Mouse (Mus musculus): Measurements from ENCODE around the gene Tmem135. TPM values are rescaled to one million over a fixed set of nuclear protein-coding genes. Genes with fewer than 3 reads are reported as not detected.

Tmem135 gene
- total and polyA plus RNA-seq, 3 experiments: 18.0 to 31.0 (median 30.0) TPM

GRCm38 (mm10) chr7:89436404-89436803, 32.4 kb upstream of the Tmem135 start:
- no peak for DNase-seq (ENCODE audit: extremely low read depth)
- peaks cover 0 to 4% of the 10 kb centered on the region in 2 experiments; a peak in 1 of 4 replicates for H3K4me1 ChIP-seq (ENCODE audit: control insufficient read depth in 1 of 2, insufficient read depth in 2 of 2)
- in situ Hi-C loops (cut with MboI; ENCODE audit: low pct_ligation_motif_present, low pct_unique_long_range_greater_than_20kb, low sequenced_read_pairs) (no loop called here), dilution Hi-C loops (cut with MboI; ENCODE audit: extremely low pct_ligation_motif_present, extremely low pct_unique_long_range_greater_than_20kb, low sequenced_read_pairs) (no loop called here)
- no peak overlapping the region for H3K4me3 ChIP-seq (replicated peaks in 1 of 3; ENCODE audit: low read depth in 2 of 3, low read length in 2 of 3, poor library complexity in 1 of 3)
- no peak overlapping the region for H3K27ac ChIP-seq (ENCODE audit: insufficient read depth, low read depth)
- TF ChIP-seq JUND (conservative IDR thresholded peaks at IDR 0.05; ENCODE audit: low read depth, low read length): no peak
- TF ChIP-seq MYC (IDR thresholded peaks at IDR 0.05; ENCODE audit: low read depth, low read length): no peak
- TF ChIP-seq HCFC1 (IDR thresholded peaks at IDR 0.05; ENCODE audit: low read depth, low read length): no peak
- TF ChIP-seq ZC3H11A (IDR thresholded peaks at IDR 0.05; ENCODE audit: low read depth, low read length): no peak
- no peak for TF ChIP-seq RCOR1 (conservative IDR thresholded peaks at IDR 0.05; ENCODE audit: low read depth, low read length)
- no peaks in the 10 kb centered on the region for H3K27me3 ChIP-seq (replicated peaks)
- H3K9ac ChIP-seq (ENCODE audit: insufficient read depth, low read depth): no peak overlapping the region
- no peak overlapping the region for H3K4me2 ChIP-seq (ENCODE audit: insufficient read depth, low read depth, poor library complexity, severe bottlenecking)
- no peaks in the 10 kb centered on the region for H3K9me3 ChIP-seq (replicated peaks; ENCODE audit: low read length)
- no peaks in the 10 kb centered on the region for H3K36me3 ChIP-seq (replicated peaks in 1 of 2; ENCODE audit: control insufficient read depth in 1 of 2, insufficient read depth in 1 of 2, low read length in 1 of 2)
- H3K79me2 ChIP-seq (replicated peaks; ENCODE audit: control insufficient read depth, extremely low read depth, insufficient read depth, poor library complexity, severe bottlenecking): no peaks in the 10 kb centered on the region

- H3K9ac ChIP-seq (ENCODE audit: insufficient read depth, low read depth): no peak overlapping the region
- no peaks in the 10 kb centered on the region for H3K9me3 ChIP-seq (replicated peaks; ENCODE audit: low read length)
- no peak overlapping the region for H3K4me3 ChIP-seq (replicated peaks in 1 of 3; ENCODE audit: low read depth in 2 of 3, low read length in 2 of 3, poor library complexity in 1 of 3)
- H3K27ac ChIP-seq (ENCODE audit: insufficient read depth, low read depth): no peak overlapping the region
- dilution Hi-C loops (cut with MboI; ENCODE audit: extremely low pct_ligation_motif_present, extremely low pct_unique_long_range_greater_than_20kb, low sequenced_read_pairs) (no loop called here), in situ Hi-C loops (cut with MboI; ENCODE audit: low pct_ligation_motif_present, low pct_unique_long_range_greater_than_20kb, low sequenced_read_pairs) (no loop called here)
- no peaks in the 10 kb centered on the region for H3K36me3 ChIP-seq (replicated peaks in 1 of 2; ENCODE audit: control insufficient read depth in 1 of 2, insufficient read depth in 1 of 2, low read length in 1 of 2)
- no peaks in the 10 kb centered on the region for H3K27me3 ChIP-seq (replicated peaks)
- H3K79me2 ChIP-seq (replicated peaks; ENCODE audit: control insufficient read depth, extremely low read depth, insufficient read depth, poor library complexity, severe bottlenecking): no peaks in the 10 kb centered on the region
- DNase-seq (ENCODE audit: extremely low read depth): no peak
- no peak overlapping the region for H3K4me2 ChIP-seq (ENCODE audit: insufficient read depth, low read depth, poor library complexity, severe bottlenecking)
- no peaks in the 10 kb centered on the region for H3K4me1 ChIP-seq (ENCODE audit: control insufficient read depth in 1 of 2, insufficient read depth in 2 of 2)
- TF ChIP-seq NRF1 (IDR thresholded peaks at IDR 0.05; ENCODE audit: low read depth, low read length) (no peak), SMC3 (IDR thresholded peaks at IDR 0.05; ENCODE audit: low read depth, low read length) (no peak), JUND (conservative IDR thresholded peaks at IDR 0.05; ENCODE audit: low read depth, low read length) (no peak), ZKSCAN1 (IDR thresholded peaks at IDR 0.05; ENCODE audit: borderline replicate concordance, low read depth, low read length) (no peak), MAX (IDR thresholded peaks at IDR 0.05; ENCODE audit: low read length) (no peak), TBP (conservative IDR thresholded peaks at IDR 0.05; ENCODE audit: low read depth, low read length) (no peak), USF2 (conservative IDR thresholded peaks at IDR 0.05; ENCODE audit: low read depth, low read length) (no peak), HCFC1 (IDR thresholded peaks at IDR 0.05; ENCODE audit: low read depth, low read length) (no peak), RCOR1 (conservative IDR thresholded peaks at IDR 0.05; ENCODE audit: low read depth, low read length) (no peak), GABPA (IDR thresholded peaks at IDR 0.05; ENCODE audit: insufficient replicate concordance, low read depth, low read length) (no peak), ZNF384 (IDR thresholded peaks at IDR 0.05; ENCODE audit: low read depth, low read length) (no peak), SIN3A (IDR thresholded peaks at IDR 0.05; ENCODE audit: low read length) (no peak), NELFE (IDR thresholded peaks at IDR 0.05; ENCODE audit: low read depth, low read length) (no peak), ELF1 (IDR thresholded peaks at IDR 0.05; ENCODE audit: low read depth, low read length) (no peak), MXI1 (IDR thresholded peaks at IDR 0.05; ENCODE audit: low read depth, low read length) (no peak), POLR2A (IDR thresholded peaks at IDR 0.05; ENCODE audit: low read depth, low read length) (no peak), JUN (IDR thresholded peaks at IDR 0.05; ENCODE audit: insufficient read depth, low read depth, low read length) (no peak)
Observed at GRCm38 (mm10) chr7:89433893-89434616, 30.0 kb upstream of the Tmem135 start.

Measured in CH12.LX (cell line).